Comparison of ENCODE assay signal across 14 mouse cellular contexts in genomic region chr7:109566841-109567768, GRCm38 (mm10). TPM values are rescaled to one million over a fixed set of nuclear protein-coding genes. Genes with fewer than 3 reads are reported as not detected.
DNase-seq lines count a peak whose midpoint lies in the region; ATAC-seq and TF ChIP-seq lines count a peak whose summit lies in the region.
"Had no signal": no experiment of that assay in that cellular context is flagged by ENCODE, and none has a peak within 500 bp of the region (broad histone marks: within the 10 kb centered on the region; RNA-seq: fewer than 3 reads in every experiment).

No protein-coding gene starts in this region.

- no peaks in the 10 kb centered on the region for H3K27me3 ChIP-seq in heart, adult 2 months (ENCODE audit: control insufficient read depth, insufficient read depth, low read length)
- H3K27me3 ChIP-seq in kidney, embryonic 16.5 days (ENCODE audit: insufficient read depth, low read length): no peaks in the 10 kb centered on the region
- H3K27me3 ChIP-seq: forebrain, embryonic 13.5 days; hindbrain, embryonic 13.5 days had no signal

- H3K27ac ChIP-seq in heart, adult 2 months: peak overlapping the region; percentile 12
- H3K27ac ChIP-seq in kidney, embryonic 16.5 days (ENCODE audit: low read length): no peak overlapping the region
- H3K27ac ChIP-seq: forebrain, embryonic 13.5 days; hindbrain, embryonic 13.5 days; limb, embryonic 10.5 days had no signal

- no peak for TF ChIP-seq EP300 in heart, adult 2 months (IDR thresholded peaks at IDR 0.05; ENCODE audit: insufficient read depth, low read depth, low read length)

- TF ChIP-seq CTCF in heart, adult 2 months (IDR thresholded peaks at IDR 0.05): no peak

- no peak for TF ChIP-seq POLR2A in heart, adult 2 months (IDR thresholded peaks at IDR 0.05; ENCODE audit: insufficient read depth, low read depth, low read length)

- WGBS in heart, adult 2 months: 42% methylated on average over 11 of the region's 11 CpGs
- 73% methylated on average over 11 of the region's 11 CpGs for WGBS in kidney, embryonic 16.5 days

- no peak for ATAC-seq in kidney, embryonic 16.5 days (ENCODE audit: low FRiP score, low TSS enrichment)
- ATAC-seq: forebrain, embryonic 13.5 days had no signal

- H3K9ac ChIP-seq in heart, adult 2 months (ENCODE audit: low read depth, low read length): no peak overlapping the region
- no peak overlapping the region for H3K9ac ChIP-seq in kidney, embryonic 16.5 days (replicated peaks; ENCODE audit: low read length)
- H3K9ac ChIP-seq: forebrain, embryonic 13.5 days; hindbrain, embryonic 13.5 days had no signal

- H3K4me3 ChIP-seq in heart, adult 2 months: no peak overlapping the region
- no peak overlapping the region for H3K4me3 ChIP-seq in kidney, embryonic 16.5 days (ENCODE audit: low read length)
- H3K4me3 ChIP-seq: forebrain, embryonic 13.5 days; hindbrain, embryonic 13.5 days; limb, embryonic 10.5 days; megakaryocyte, embryonic 14.5 days had no signal

- peaks cover 22% of the 10 kb centered on the region for H3K36me3 ChIP-seq in heart, adult 2 months (ENCODE audit: control insufficient read depth, insufficient read depth, low read length)
- H3K36me3 ChIP-seq in kidney, embryonic 16.5 days (ENCODE audit: insufficient read depth, low read length): no peaks in the 10 kb centered on the region
- H3K36me3 ChIP-seq: G1E; hindbrain, embryonic 13.5 days had no signal

- peaks cover 5% of the 10 kb centered on the region; the same call in 1 of the 2 replicates for H3K79me2 ChIP-seq in heart, adult 2 months (replicated peaks; ENCODE audit: control insufficient read depth, insufficient read depth, low read length)

- no peak for DNase-seq in heart, adult 2 months
- no peak for DNase-seq in heart, postnatal 10 days
- peak; percentile 48 for DNase-seq in kidney, adult 9 months
- DNase-seq in ES-CJ7 (ENCODE audit: low read depth, low spot score): peak; percentile 33
- DNase-seq in kidney, postnatal 14 days: peak; percentile 29
- no peak for DNase-seq in ovary, postnatal 10 days (ENCODE audit: low spot score)
- DNase-seq: cerebellum, adult 8-10 months; thymus, postnatal 4 days had no signal

- intact Hi-C loops in heart, adult 2 months (cut with DNase I): loop anchor here (5.0 kb wide), 1 partner anchor 35 kb away; no protein-coding TSS in a partner anchor
- intact Hi-C loops in heart, postnatal 10 days (cut with DNase I): no loop called here

- no peak overlapping the region for H3K4me2 ChIP-seq in kidney, embryonic 16.5 days (replicated peaks; ENCODE audit: low read depth, low read length)
- H3K4me2 ChIP-seq: forebrain, embryonic 13.5 days; hindbrain, embryonic 13.5 days had no signal

- peaks cover 18% of the 10 kb centered on the region for H3K4me1 ChIP-seq in heart, adult 2 months (ENCODE audit: control insufficient read depth, insufficient read depth, low read length)
- peaks cover 22% of the 10 kb centered on the region for H3K4me1 ChIP-seq in kidney, embryonic 16.5 days (ENCODE audit: insufficient read depth, low read length)

- no peaks in the 10 kb centered on the region for H3K9me3 ChIP-seq in kidney, embryonic 16.5 days (ENCODE audit: low read length)
- H3K9me3 ChIP-seq: forebrain, embryonic 13.5 days; G1E; hindbrain, embryonic 13.5 days; limb, embryonic 10.5 days had no signal

RNA-seq across cellular contexts. Expression of gene Rpl27a, which starts 48.2 kb away (rescaled TPM):
- total RNA-seq in heart, adult 2 months (2021): 100 to 1,000 TPM; 102 to 105 TPM
- 136 and 167 TPM in 2 replicates for polyA plus RNA-seq in heart, adult 2 months (2012; rRNA removed)
- total RNA-seq in heart, postnatal 10 days (2021): 100 to 1,000 TPM; 117 to 118 TPM
- 122 and 129 TPM in 2 replicates for polyA plus RNA-seq in kidney, embryonic 16.5 days (2015; fragmentation: Nextera tagmentation; extraction: Ambion mirVana)

RNA-seq across cellular contexts. Expression of gene Trim66, which starts 59.2 kb away (rescaled TPM):
- under 1 TPM in 1 of 2 experiments, not detected in 1; 0.21 TPM for total RNA-seq in heart, adult 2 months (2021)
- polyA plus RNA-seq in heart, adult 2 months (2012; rRNA removed): 0.14 and 0.15 TPM in 2 replicates
- under 1 TPM; 0.10 to 0.12 TPM for total RNA-seq in heart, postnatal 10 days (2021)
- 0.03 TPM in 1 of 2 replicates, not detected in the other for polyA plus RNA-seq in kidney, embryonic 16.5 days (2015; fragmentation: Nextera tagmentation; extraction: Ambion mirVana)

Comparison
In these comparisons a context has a peak if more than half of its experiments do, and no peak if none do; other contexts are left out.
1. DNase-seq: peak in kidney, adult 9 months (single experiment), ES-CJ7 (single experiment) and kidney, postnatal 14 days (single experiment); none in heart, adult 2 months (0 of 2), heart, postnatal 10 days (0 of 2) and ovary, postnatal 10 days (single experiment).